Comparison of ENCODE assay signal across 9 mouse cellular contexts in genomic region chr5:121879211-121879610, GRCm38 (mm10). TPM values are rescaled to one million over a fixed set of nuclear protein-coding genes. Genes with fewer than 3 reads are reported as not detected.
A peak's percentile ranks its signal among the peaks of the same experiment; 100 is the strongest.
DNase-seq lines count a peak whose midpoint lies in the region; ATAC-seq and TF ChIP-seq lines count a peak whose summit lies in the region.
"Had no signal": no experiment of that assay in that cellular context is flagged by ENCODE, and none has a peak within 500 bp of the region (broad histone marks: within the 10 kb centered on the region; RNA-seq: fewer than 3 reads in every experiment).

No protein-coding gene starts in this region.

- H3K27me3 ChIP-seq in lung, embryonic 14.5 days (ENCODE audit: insufficient read depth, low read length) = no peaks in the 10 kb centered on the region
- H3K27me3 ChIP-seq: neural tube, embryonic 13.5 days had no signal

- 53% methylated on average over 6 of the region's 6 CpGs for WGBS in lung, embryonic 14.5 days

- no peak overlapping the region for H3K27ac ChIP-seq in bone marrow macrophage, adult 2 months (ENCODE audit: insufficient read depth, low read depth, low read length)
- H3K27ac ChIP-seq in lung, embryonic 14.5 days (ENCODE audit: low read depth) = no peak overlapping the region
- H3K27ac ChIP-seq: neural tube, embryonic 13.5 days had no signal

- no peak for TF ChIP-seq POLR2A in bone marrow macrophage, adult 2 months (IDR thresholded peaks at IDR 0.05; ENCODE audit: borderline replicate concordance, low read depth, low read length)

- peak; percentile 41 to 58 for DNase-seq in cerebellum, postnatal 25 days
- DNase-seq in cerebellum, adult 11 months = no peak
- peak; percentile 38 for DNase-seq in left cerebral cortex, postnatal 4 days
- DNase-seq in left cerebral cortex, postnatal 10 days (ENCODE audit: extremely low spot score in 1 of 2, low spot score in 2 of 2) = no peak
- DNase-seq in lung, embryonic 14.5 days = peak; percentile 58
- DNase-seq in thymus, postnatal 0 days (ENCODE audit: low spot score) = peak; percentile 26

- ATAC-seq in lung, embryonic 14.5 days (ENCODE audit: insufficient read depth) = no peak
- ATAC-seq in activated CD4-positive, CD25-positive, alpha-beta regulatory T cell, adult 4 months = no peak

- TF ChIP-seq CTCF in bone marrow macrophage, adult 2 months (IDR thresholded peaks at IDR 0.05; ENCODE audit: low read depth, low read length) = peak; percentile 91
- TF ChIP-seq CTCF in lung, embryonic 14.5 days (IDR thresholded peaks at IDR 0.05; ENCODE audit: low read depth) = peak; percentile 68

- H3K36me3 ChIP-seq in lung, embryonic 14.5 days (ENCODE audit: insufficient read depth) = no peaks in the 10 kb centered on the region

- no peak overlapping the region for H3K9ac ChIP-seq in lung, embryonic 14.5 days
- H3K9ac ChIP-seq: neural tube, embryonic 13.5 days had no signal

- no peaks in the 10 kb centered on the region for H3K4me1 ChIP-seq in bone marrow macrophage, adult 2 months (ENCODE audit: control insufficient read depth, insufficient read depth, low read length)
- no peaks in the 10 kb centered on the region for H3K4me1 ChIP-seq in lung, embryonic 14.5 days (ENCODE audit: insufficient read depth)

- H3K9me3 ChIP-seq in lung, embryonic 14.5 days (ENCODE audit: low read depth, low read length) = no peaks in the 10 kb centered on the region
- H3K9me3 ChIP-seq: neural tube, embryonic 13.5 days had no signal

- no peak overlapping the region for H3K4me3 ChIP-seq in bone marrow macrophage, adult 2 months (ENCODE audit: insufficient read depth, low read length)
- H3K4me3 ChIP-seq in lung, embryonic 14.5 days (ENCODE audit: low read depth, low read length) = no peak overlapping the region
- H3K4me3 ChIP-seq: neural tube, embryonic 13.5 days had no signal

- no peak overlapping the region for H3K4me2 ChIP-seq in lung, embryonic 14.5 days
- H3K4me2 ChIP-seq: neural tube, embryonic 13.5 days had no signal

- intact Hi-C loops in left cerebral cortex, postnatal 4 days (cut with DNase I) = no loop called here
- intact Hi-C loops in left cerebral cortex, postnatal 10 days (cut with DNase I) = no loop called here

RNA-seq across cellular contexts. Expression of gene Pheta1, which starts 30.4 kb away (rescaled TPM):
- total RNA-seq in left cerebral cortex, postnatal 4 days (2021) = 10 to 100 TPM; 19.4 to 19.9 TPM
- total RNA-seq in left cerebral cortex, postnatal 10 days (2021) = 10 to 100 TPM; 11.4 to 12.4 TPM
- polyA plus RNA-seq in bone marrow macrophage, adult 2 months (2012; ENCODE audit: insufficient read depth, insufficient read length, missing spikeins) = 6.5 and 6.6 TPM in 2 replicates
- polyA plus RNA-seq in lung, embryonic 14.5 days (2014; fragmentation: Nextera tagmentation; extraction: Ambion mirVana) = 22.2 TPM in 2 replicates
- 14.0 and 15.2 TPM in 2 replicates for polyA plus RNA-seq in thymus, postnatal 0 days (2015; fragmentation: Nextera tagmentation; extraction: Ambion mirVana)
- polyA plus RNA-seq in activated CD4-positive, CD25-positive, alpha-beta regulatory T cell, adult 4 months (2017; shearing (Covaris generic)) = 1 to 10 TPM in 1 of 2 experiments, under 1 TPM in 1; 0.60 to 1.2 TPM

RNA-seq across cellular contexts. Expression of gene Sh2b3, which starts 41.8 kb away (rescaled TPM):
- 10 to 100 TPM; 13.3 to 13.4 TPM for total RNA-seq in left cerebral cortex, postnatal 4 days (2021)
- 10 to 100 TPM; 17.1 to 17.3 TPM for total RNA-seq in left cerebral cortex, postnatal 10 days (2021)
- 69.5 and 77.5 TPM in 2 replicates for polyA plus RNA-seq in bone marrow macrophage, adult 2 months (2012; ENCODE audit: insufficient read depth, insufficient read length, missing spikeins)
- polyA plus RNA-seq in lung, embryonic 14.5 days (2014; fragmentation: Nextera tagmentation; extraction: Ambion mirVana) = 24.2 and 26.4 TPM in 2 replicates
- 13.1 and 13.9 TPM in 2 replicates for polyA plus RNA-seq in thymus, postnatal 0 days (2015; fragmentation: Nextera tagmentation; extraction: Ambion mirVana)
- polyA plus RNA-seq in activated CD4-positive, CD25-positive, alpha-beta regulatory T cell, adult 4 months (2017; shearing (Covaris generic)) = 10 to 100 TPM in 1 of 2 experiments, 1 to 10 TPM in 1; 9.8 to 11.6 TPM

Comparison
In these comparisons a context has a peak if more than half of its experiments do, and no peak if none do; other contexts are left out.
1. DNase-seq: peak in cerebellum, postnatal 25 days (2 of 2), left cerebral cortex, postnatal 4 days (single experiment), lung, embryonic 14.5 days (single experiment) and thymus, postnatal 0 days (single experiment); none in cerebellum, adult 11 months (single experiment) and left cerebral cortex, postnatal 10 days (0 of 2).